Mouse (Mus musculus): ENCODE measurements around the gene Tmem175.

Gene Tmem175

GRCm38 (mm10) chr5:108654444-108654990 is 24.9 kb downstream of the Tmem175 start:
- in situ Hi-C loops (cut with MboI): no loop called here

GRCm38 (mm10) chr5:108655381-108655780 is 25.8 kb downstream of the Tmem175 start:
- in situ Hi-C loops (cut with MboI): no loop called here

- in situ Hi-C loops (cut with MboI): no loop called here
Observed at GRCm38 (mm10) chr5:108655891-108656650, 26.5 kb downstream of the Tmem175 start.

- in situ Hi-C loops (cut with MboI): no loop called here
Observed at GRCm38 (mm10) chr5:108657406-108657805, 27.8 kb downstream of the Tmem175 start.

- in situ Hi-C loops (cut with MboI): no loop called here
Observed at GRCm38 (mm10) chr5:108658611-108659010, 29.0 kb downstream of the Tmem175 start.

GRCm38 (mm10) chr5:108659698-108660631 is 30.4 kb downstream of the Tmem175 start, which contains the start of gene Idua:
Gene Idua (plus strand): TSS chr5:108660331.
- in situ Hi-C loops (cut with MboI): no loop called here

- in situ Hi-C loops (cut with MboI): no loop called here
Observed at GRCm38 (mm10) chr5:108660632-108661268, 31.2 kb downstream of the Tmem175 start.

- in situ Hi-C loops (cut with MboI): no loop called here
Observed at GRCm38 (mm10) chr5:108662772-108663171, 33.2 kb downstream of the Tmem175 start.

GRCm38 (mm10) chr5:108665066-108665465 is 35.5 kb downstream of the Tmem175 start:
- in situ Hi-C loops (cut with MboI): no loop called here

- in situ Hi-C loops (cut with MboI): no loop called here
Observed at GRCm38 (mm10) chr5:108667370-108667769, 37.8 kb downstream of the Tmem175 start.

- in situ Hi-C loops (cut with MboI): no loop called here
Observed at GRCm38 (mm10) chr5:108668387-108668932, 38.9 kb downstream of the Tmem175 start.

GRCm38 (mm10) chr5:108668977-108669936 is 39.7 kb downstream of the Tmem175 start, which contains the start of gene Dgkq:
Gene Dgkq (minus strand): TSS chr5:108669672.
- in situ Hi-C loops (cut with MboI): no loop called here

GRCm38 (mm10) chr5:108669986-108670385 is 40.4 kb downstream of the Tmem175 start:
- in situ Hi-C loops (cut with MboI): no loop called here

GRCm38 (mm10) chr5:108670785-108671184 is 41.2 kb downstream of the Tmem175 start:
- in situ Hi-C loops (cut with MboI): no loop called here

- in situ Hi-C loops (cut with MboI): no loop called here
Observed at GRCm38 (mm10) chr5:108671757-108672156, 42.2 kb downstream of the Tmem175 start.

GRCm38 (mm10) chr5:108674624-108675023 is 45.1 kb downstream of the Tmem175 start:
- in situ Hi-C loops (cut with MboI): no loop called here

- in situ Hi-C loops (cut with MboI): no loop called here
Observed at GRCm38 (mm10) chr5:108675251-108675816, 45.8 kb downstream of the Tmem175 start, which contains the start of gene Slc26a1. Gene Slc26a1 (minus strand): TSS chr5:108675569.

GRCm38 (mm10) chr5:108676772-108677498 is 47.4 kb downstream of the Tmem175 start:
- in situ Hi-C loops (cut with MboI): no loop called here

All from mature B cell (primary cell).